9 mouse cellular contexts compared by ENCODE assay signal in the genomic region with DNA sequence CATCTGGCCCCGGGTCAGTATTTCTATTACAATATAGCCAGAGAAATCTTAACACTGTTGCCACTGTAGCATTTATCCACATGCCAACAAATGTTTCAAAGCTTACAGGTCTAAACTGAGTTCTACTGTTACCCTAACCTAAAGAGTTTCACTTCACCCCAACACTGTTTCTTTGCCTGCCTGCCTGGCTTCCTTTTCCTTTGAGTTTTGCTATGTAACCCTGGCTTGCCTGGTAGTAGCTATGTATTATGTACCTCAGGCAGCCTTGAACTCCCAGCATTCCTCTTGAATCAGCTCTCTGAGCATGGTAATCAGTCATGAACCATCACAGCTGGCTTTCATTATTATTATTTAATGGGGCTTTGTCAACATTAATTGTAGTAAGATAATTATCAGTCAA. TPM values are rescaled to one million over a fixed set of nuclear protein-coding genes. Genes with fewer than 3 reads are reported as not detected.
DNase-seq lines count a peak whose midpoint lies in the region; ATAC-seq lines count a peak whose summit lies in the region.
"Had no signal": no experiment of that assay in that cellular context is flagged by ENCODE, and none has a peak within 500 bp of the region (broad histone marks: within the 10 kb centered on the region; RNA-seq: fewer than 3 reads in every experiment).

No protein-coding gene starts in this region.

- no peak overlapping the region for H3K27ac ChIP-seq in kidney, embryonic 16.5 days (ENCODE audit: low read length)
- H3K27ac ChIP-seq in embryonic facial prominence, embryonic 15.5 days (replicated peaks) = no peak overlapping the region
- H3K27ac ChIP-seq in limb, embryonic 10.5 days = no peak overlapping the region
- H3K27ac ChIP-seq in neural tube, embryonic 15.5 days (replicated peaks) = peak overlapping the region; percentile 37; the same call in 1 of the 2 replicates

- no peaks in the 10 kb centered on the region for H3K9me3 ChIP-seq in kidney, embryonic 16.5 days (ENCODE audit: low read length)
- H3K9me3 ChIP-seq in embryonic facial prominence, embryonic 15.5 days (replicated peaks) = no peaks in the 10 kb centered on the region
- no peaks in the 10 kb centered on the region for H3K9me3 ChIP-seq in limb, embryonic 10.5 days (replicated peaks)
- no peaks in the 10 kb centered on the region for H3K9me3 ChIP-seq in neural tube, embryonic 15.5 days (replicated peaks)

- peaks cover 7% of the 10 kb centered on the region; the same call in 1 of the 2 replicates for H3K27me3 ChIP-seq in kidney, embryonic 16.5 days (ENCODE audit: insufficient read depth, low read length)
- H3K27me3 ChIP-seq in embryonic facial prominence, embryonic 15.5 days = no peaks in the 10 kb centered on the region
- H3K27me3 ChIP-seq in limb, embryonic 10.5 days (ENCODE audit: low read depth, poor library complexity, severe bottlenecking) = no peaks in the 10 kb centered on the region
- H3K27me3 ChIP-seq in neural tube, embryonic 15.5 days (replicated peaks) = no peaks in the 10 kb centered on the region

- 76% methylated on average over 1 of the region's 1 CpGs for WGBS in kidney, embryonic 16.5 days
- 86% methylated on average over 1 of the region's 1 CpGs for WGBS in embryonic facial prominence, embryonic 15.5 days
- WGBS in limb, embryonic 10.5 days = 76% methylated on average over 1 of the region's 1 CpGs
- WGBS in neural tube, embryonic 15.5 days = 65% methylated on average over 1 of the region's 1 CpGs

- no peak overlapping the region; the same call in 1 of the 2 replicates for H3K9ac ChIP-seq in kidney, embryonic 16.5 days (replicated peaks; ENCODE audit: low read length)
- no peak overlapping the region for H3K9ac ChIP-seq in embryonic facial prominence, embryonic 15.5 days
- H3K9ac ChIP-seq in neural tube, embryonic 15.5 days (replicated peaks) = peak overlapping the region; percentile 36

- no peak for DNase-seq in kidney, postnatal 25 days
- no peak for DNase-seq in limb, embryonic 10.5 days (ENCODE audit: low spot score)
- no peak for DNase-seq in cerebellum, adult 11-12 months
- DNase-seq in thymus, postnatal 0 days (ENCODE audit: low spot score) = no peak
- no peak for DNase-seq in adrenal gland, postnatal 25 days
- DNase-seq: layer of hippocampus, adult 9-11 months had no signal

- 0 out of 2 replicates have a peak, but pooled peaks cover 5% of the 10 kb centered on the region for H3K36me3 ChIP-seq in kidney, embryonic 16.5 days (ENCODE audit: insufficient read depth, low read length)
- H3K36me3 ChIP-seq in embryonic facial prominence, embryonic 15.5 days = peaks cover 7% of the 10 kb centered on the region
- peaks cover 17% of the 10 kb centered on the region for H3K36me3 ChIP-seq in limb, embryonic 10.5 days
- 0 out of 2 replicates have a peak, but pooled peaks cover 6% of the 10 kb centered on the region for H3K36me3 ChIP-seq in neural tube, embryonic 15.5 days

- no peak for ATAC-seq in kidney, embryonic 16.5 days (ENCODE audit: low FRiP score, low TSS enrichment)
- ATAC-seq in embryonic facial prominence, embryonic 15.5 days (ENCODE audit: insufficient number of reproducible peaks, low FRiP score, low TSS enrichment, low read depth) = no peak
- no peak for ATAC-seq in neural tube, embryonic 15.5 days (ENCODE audit: low FRiP score)

- H3K4me1 ChIP-seq in kidney, embryonic 16.5 days (ENCODE audit: insufficient read depth, low read length) = peaks cover 37% of the 10 kb centered on the region
- peaks cover 17% of the 10 kb centered on the region for H3K4me1 ChIP-seq in embryonic facial prominence, embryonic 15.5 days
- H3K4me1 ChIP-seq in limb, embryonic 10.5 days = peaks cover 25% of the 10 kb centered on the region
- H3K4me1 ChIP-seq in neural tube, embryonic 15.5 days = peaks cover 42% of the 10 kb centered on the region

- H3K4me2 ChIP-seq in kidney, embryonic 16.5 days (replicated peaks; ENCODE audit: low read depth, low read length) = peak overlapping the region; percentile 64
- H3K4me2 ChIP-seq in embryonic facial prominence, embryonic 15.5 days (replicated peaks) = peak overlapping the region; percentile 72
- peak overlapping the region; percentile 77 for H3K4me2 ChIP-seq in neural tube, embryonic 15.5 days

- peak overlapping the region; percentile 64 for H3K4me3 ChIP-seq in kidney, embryonic 16.5 days (ENCODE audit: low read length)
- 0 out of 2 replicates have a peak overlapping the region, but pooled peaks have one; percentile 65 for H3K4me3 ChIP-seq in embryonic facial prominence, embryonic 15.5 days (replicated peaks)
- peak overlapping the region; percentile 63; the same call in 1 of the 2 replicates for H3K4me3 ChIP-seq in limb, embryonic 10.5 days
- H3K4me3 ChIP-seq in neural tube, embryonic 15.5 days (replicated peaks) = peak overlapping the region; percentile 67

RNA-seq across cellular contexts. Expression of gene Sptssa, which starts 1.6 kb away (rescaled TPM):
- 203 and 212 TPM in 2 replicates for polyA plus RNA-seq in kidney, embryonic 16.5 days (2015; fragmentation: Nextera tagmentation; extraction: Ambion mirVana)
- 190 and 192 TPM in 2 replicates for polyA plus RNA-seq in embryonic facial prominence, embryonic 15.5 days (2015; fragmentation: Nextera tagmentation; extraction: Ambion mirVana)
- polyA plus RNA-seq in limb, embryonic 10.5 days (2016; fragmentation: Nextera tagmentation; extraction: Ambion mirVana) = 130 and 143 TPM in 2 replicates
- polyA plus RNA-seq in neural tube, embryonic 15.5 days (2015; fragmentation: Nextera tagmentation; extraction: Ambion mirVana) = 207 and 210 TPM in 2 replicates
- polyA plus RNA-seq in thymus, postnatal 0 days (2015; fragmentation: Nextera tagmentation; extraction: Ambion mirVana) = 212 and 214 TPM in 2 replicates
- 94.3 and 115 TPM in 2 replicates for total RNA-seq in adrenal gland, postnatal 25 days (2021)

RNA-seq across cellular contexts. Expression of gene Eapp, which starts 41.0 kb away (rescaled TPM):
- 59.8 and 60.8 TPM in 2 replicates for polyA plus RNA-seq in kidney, embryonic 16.5 days (2015; fragmentation: Nextera tagmentation; extraction: Ambion mirVana)
- polyA plus RNA-seq in embryonic facial prominence, embryonic 15.5 days (2015; fragmentation: Nextera tagmentation; extraction: Ambion mirVana) = 71.1 and 72.6 TPM in 2 replicates
- polyA plus RNA-seq in limb, embryonic 10.5 days (2016; fragmentation: Nextera tagmentation; extraction: Ambion mirVana) = 62.7 and 69.8 TPM in 2 replicates
- 76.4 and 86.5 TPM in 2 replicates for polyA plus RNA-seq in neural tube, embryonic 15.5 days (2015; fragmentation: Nextera tagmentation; extraction: Ambion mirVana)
- 110 and 118 TPM in 2 replicates for polyA plus RNA-seq in thymus, postnatal 0 days (2015; fragmentation: Nextera tagmentation; extraction: Ambion mirVana)
- 41.3 and 41.6 TPM in 2 replicates for total RNA-seq in adrenal gland, postnatal 25 days (2021)
